Mouse (Mus musculus) bone marrow macrophage, adult 2 months (primary cell): ENCODE measurements around the gene Gm11627. TPM values are rescaled to one million over a fixed set of nuclear protein-coding genes. Genes with fewer than 3 reads are reported as not detected.

Experiments
- H3K27ac ChIP-seq: 2 replicates; pipeline ENCODE4 v1.5.1; 2012; ENCODE audit warnings: low read depth, low read length; ENCODE audit not compliant: insufficient read depth
- H3K4me1 ChIP-seq: 2 replicates; pipeline ENCODE4 v1.6.1; 2012; ENCODE audit warnings: low read length; ENCODE audit not compliant: control insufficient read depth, insufficient read depth
- H3K4me3 ChIP-seq: 2 replicates; pipeline ENCODE4 v1.5.1; 2012; ENCODE audit warnings: mild to moderate bottlenecking, low read length, moderate library complexity; ENCODE audit not compliant: insufficient read depth
- CTCF ChIP-seq: IDR thresholded peaks from 2 replicates; pipeline ENCODE4 v1.5.1; 2012; ENCODE audit warnings: low read depth, mild to moderate bottlenecking, low read length, moderate library complexity
- POLR2A ChIP-seq: IDR thresholded peaks from 2 replicates; pipeline ENCODE4 v1.6.1; 2012; ENCODE audit warnings: mild to moderate bottlenecking, low read depth, low read length, borderline replicate concordance
- polyA plus RNA-seq: library from polyadenylated mRNA; stranded (reverse); fragments of >200 nt; gene quantifications from 2 replicates; pipeline ENCODE4 v1.2.4, GENCODE M21; 2012; ENCODE audit not compliant: missing spikeins, insufficient read depth, insufficient read length

Gm11627 gene
- polyA plus RNA-seq, 1 experiment = not detected

DNA sequence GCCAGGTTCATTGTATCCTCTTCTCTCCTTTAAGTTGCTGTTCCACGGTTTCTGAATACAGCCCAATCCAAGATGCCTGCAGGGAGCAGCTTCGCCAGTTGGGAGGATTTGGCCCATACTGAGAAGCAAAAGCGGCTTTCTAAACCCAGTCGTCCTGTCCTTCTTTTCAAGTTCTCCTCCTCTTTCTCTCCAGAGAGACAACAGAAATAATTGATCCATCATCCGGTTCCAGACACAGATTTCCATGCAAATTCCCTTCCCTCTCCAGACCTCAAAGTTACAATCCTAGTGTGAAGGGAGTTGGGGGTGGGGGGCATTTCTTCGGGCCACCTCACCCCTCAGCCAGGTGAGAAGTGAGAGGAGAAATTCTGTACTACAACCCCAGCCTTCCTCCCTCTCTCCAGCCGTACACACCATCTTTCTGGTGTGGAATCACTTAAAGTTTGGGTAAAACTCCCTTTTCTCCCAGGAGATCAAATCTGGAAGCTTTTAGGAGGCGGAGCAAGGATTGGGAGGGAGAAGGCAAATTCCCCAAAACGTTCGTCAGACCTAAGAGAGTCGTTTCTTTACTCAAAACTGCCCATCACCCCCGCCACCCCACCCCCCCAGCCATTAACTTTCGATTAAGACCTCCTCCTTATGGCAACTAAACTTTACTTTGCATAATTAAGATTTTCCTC, 23.7 kb upstream of the Gm11627 start:
- Histone ChIP-seq H3K4me1 (no peaks in the 10 kb centered on the region), H3K4me3 (peak overlapping the region; percentile 57; the same call in 1 of the 2 replicates), H3K27ac (no peak overlapping the region)
- TF ChIP-seq CTCF (no peak), POLR2A (no peak)

DNA sequence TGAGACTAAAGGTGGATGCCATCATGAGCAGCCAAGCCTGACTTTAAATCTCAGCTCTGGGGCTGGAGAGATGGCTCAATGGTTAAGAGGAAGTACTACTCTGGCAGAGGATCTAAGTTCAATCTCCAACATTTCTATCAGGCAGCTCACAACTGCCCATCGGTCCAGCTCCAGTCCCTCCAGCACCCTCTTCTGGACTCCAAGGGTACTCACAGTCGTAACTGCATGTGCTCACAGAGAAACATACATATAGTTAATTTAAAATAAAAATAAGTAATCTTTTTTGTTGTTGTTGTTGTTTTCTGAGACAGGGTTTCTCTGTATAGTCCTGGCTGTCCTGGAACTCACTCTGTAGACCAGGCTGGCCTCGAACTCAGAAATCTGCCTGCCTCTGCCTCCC, 20.7 kb upstream of the Gm11627 start:
- H3K27ac ChIP-seq = no peak overlapping the region
- TF ChIP-seq POLR2A = no peak
- TF ChIP-seq CTCF = no peak
- H3K4me3 ChIP-seq = no peak overlapping the region
- no peaks in the 10 kb centered on the region for H3K4me1 ChIP-seq

DNA sequence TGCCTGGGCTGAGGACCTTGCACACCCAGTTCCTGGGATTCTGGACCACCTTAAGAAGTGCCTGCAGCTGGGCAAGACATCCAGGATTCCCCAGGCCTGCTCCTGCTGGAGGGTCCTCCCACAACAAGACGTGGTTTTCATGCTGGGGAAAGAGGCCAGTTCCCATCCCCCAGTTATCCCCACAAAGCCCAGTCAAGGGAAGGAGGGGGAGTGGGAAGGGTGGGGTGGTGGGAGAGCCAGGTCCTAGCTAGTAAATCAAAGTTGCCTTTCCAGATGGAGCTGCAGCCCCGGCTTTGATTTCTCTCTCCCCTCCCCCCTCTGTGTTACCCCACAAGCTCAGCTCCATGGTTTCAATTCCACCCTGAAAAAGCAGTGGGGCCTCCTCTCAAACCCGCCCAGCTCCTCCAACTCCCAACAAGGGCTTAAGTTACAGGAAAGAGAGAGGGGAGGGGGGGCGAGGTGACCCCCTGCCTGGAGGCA, 16.1 kb upstream of the Gm11627 start:
- no peak for TF ChIP-seq CTCF
- TF ChIP-seq POLR2A = no peak
- Histone ChIP-seq H3K4me3 (no peak overlapping the region), H3K27ac (no peak overlapping the region), H3K4me1 (no peaks in the 10 kb centered on the region)

DNA sequence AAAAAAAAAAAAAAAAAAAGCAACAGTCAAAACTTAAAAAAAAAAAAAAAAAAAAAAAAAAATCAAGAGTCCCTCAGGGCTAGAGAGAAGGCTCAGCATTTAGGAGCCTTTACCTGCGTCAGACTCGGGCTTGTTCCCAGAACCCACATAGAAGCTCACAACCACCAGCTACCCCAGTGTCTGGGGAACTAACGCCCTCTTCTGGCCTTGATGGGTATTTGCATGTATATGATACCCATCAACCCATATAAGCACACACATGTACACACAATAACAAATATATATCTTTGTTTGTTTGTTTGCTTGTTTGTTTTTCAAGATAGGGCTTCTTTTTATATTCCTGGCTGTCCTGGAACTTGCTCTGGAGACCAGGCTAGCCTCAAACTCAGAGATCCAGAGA, 8.3 kb upstream of the Gm11627 start:
- Histone ChIP-seq H3K27ac (no peak overlapping the region), H3K4me1 (no peaks in the 10 kb centered on the region), H3K4me3 (no peak overlapping the region)
- TF ChIP-seq POLR2A = no peak
- TF ChIP-seq CTCF = no peak

DNA sequence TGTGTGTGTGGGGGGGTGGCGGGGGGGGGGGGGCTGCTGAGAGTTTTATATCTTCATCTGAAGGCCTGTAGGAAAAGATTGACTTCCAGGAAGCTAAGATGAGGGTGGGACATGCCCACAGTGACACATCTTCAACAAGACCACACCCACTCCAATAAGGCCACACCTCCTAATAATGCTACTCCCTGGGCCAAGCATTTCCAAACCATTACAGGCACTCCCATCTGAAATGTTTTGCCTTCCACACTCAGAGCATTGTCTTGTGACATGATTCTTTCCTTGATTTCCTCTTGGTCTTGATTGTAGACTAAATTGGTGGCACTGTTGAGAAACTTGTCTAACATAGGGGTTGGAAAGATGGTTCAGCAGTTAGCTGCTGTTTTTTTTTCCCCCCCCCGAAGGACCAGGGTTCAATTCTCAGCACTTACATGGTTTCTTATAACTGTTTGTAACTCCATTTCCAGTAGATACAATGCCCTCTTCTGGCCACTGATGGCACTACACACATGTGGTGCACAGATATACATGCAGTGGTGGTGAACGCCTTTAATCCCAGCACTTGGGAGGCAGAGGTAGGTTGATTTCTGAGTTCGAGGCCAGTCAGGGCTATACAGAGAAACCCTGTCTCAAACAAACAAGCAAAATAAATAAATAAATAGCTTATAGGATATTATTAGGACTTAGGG, 7.3 kb upstream of the Gm11627 start:
- Histone ChIP-seq H3K27ac (no peak overlapping the region), H3K4me3 (no peak overlapping the region), H3K4me1 (no peaks in the 10 kb centered on the region)
- TF ChIP-seq POLR2A = no peak
- TF ChIP-seq CTCF = no peak

DNA sequence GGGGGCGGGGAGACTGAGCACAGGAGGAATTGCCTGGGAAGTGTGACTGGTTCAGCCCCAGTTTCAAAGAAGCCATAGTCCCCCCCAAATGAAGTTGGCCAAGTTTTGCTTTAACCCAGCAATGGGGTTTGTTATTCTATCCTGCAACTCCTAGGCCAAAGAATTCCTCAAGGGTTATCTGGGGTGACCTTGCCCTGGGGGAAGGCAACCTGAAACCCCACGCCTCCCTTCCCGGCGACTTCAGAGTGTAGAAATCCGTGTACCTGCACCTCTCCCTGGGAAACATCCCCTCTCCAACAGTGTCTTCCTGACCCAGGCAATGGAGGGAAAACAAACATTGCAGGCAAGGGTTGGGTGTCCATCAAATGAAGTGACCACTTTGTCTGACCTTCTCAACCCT, 3.5 kb upstream of the Gm11627 start:
- Histone ChIP-seq H3K27ac (no peak overlapping the region), H3K4me1 (no peaks in the 10 kb centered on the region), H3K4me3 (no peak overlapping the region)
- no peak for TF ChIP-seq POLR2A
- no peak for TF ChIP-seq CTCF

DNA sequence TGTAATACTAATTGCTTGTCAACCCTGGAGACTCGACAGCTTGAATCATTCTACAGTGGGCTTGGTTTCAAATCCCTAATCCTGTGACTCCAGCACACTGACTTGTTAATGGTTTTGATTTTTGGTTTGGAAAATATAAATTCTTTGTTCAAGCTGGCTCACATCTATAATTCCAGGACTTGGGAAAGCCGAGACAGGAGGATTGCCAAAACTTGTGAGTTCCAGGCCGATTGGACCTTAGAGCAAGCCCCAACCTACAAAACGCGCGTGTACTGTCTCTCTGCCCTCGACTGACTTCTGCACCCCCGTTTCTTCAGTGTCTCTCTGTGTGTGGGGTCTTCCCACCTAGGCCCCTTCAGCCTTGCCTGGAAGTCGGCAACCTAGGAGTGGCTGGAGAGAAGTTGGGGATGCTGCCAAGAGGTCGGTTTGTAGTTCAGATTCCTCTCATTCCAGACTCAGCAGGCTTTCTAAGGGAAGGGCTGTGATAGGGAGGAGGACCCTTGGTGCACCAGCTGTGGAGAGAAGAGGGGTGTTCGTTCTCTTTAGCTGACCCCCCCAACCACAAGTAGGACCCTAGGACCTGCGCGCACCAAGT, 2.9 kb upstream of the Gm11627 start:
- no peak overlapping the region for H3K27ac ChIP-seq
- TF ChIP-seq CTCF (no peak), POLR2A (no peak)
- H3K4me1 ChIP-seq = no peaks in the 10 kb centered on the region
- H3K4me3 ChIP-seq = no peak overlapping the region

DNA sequence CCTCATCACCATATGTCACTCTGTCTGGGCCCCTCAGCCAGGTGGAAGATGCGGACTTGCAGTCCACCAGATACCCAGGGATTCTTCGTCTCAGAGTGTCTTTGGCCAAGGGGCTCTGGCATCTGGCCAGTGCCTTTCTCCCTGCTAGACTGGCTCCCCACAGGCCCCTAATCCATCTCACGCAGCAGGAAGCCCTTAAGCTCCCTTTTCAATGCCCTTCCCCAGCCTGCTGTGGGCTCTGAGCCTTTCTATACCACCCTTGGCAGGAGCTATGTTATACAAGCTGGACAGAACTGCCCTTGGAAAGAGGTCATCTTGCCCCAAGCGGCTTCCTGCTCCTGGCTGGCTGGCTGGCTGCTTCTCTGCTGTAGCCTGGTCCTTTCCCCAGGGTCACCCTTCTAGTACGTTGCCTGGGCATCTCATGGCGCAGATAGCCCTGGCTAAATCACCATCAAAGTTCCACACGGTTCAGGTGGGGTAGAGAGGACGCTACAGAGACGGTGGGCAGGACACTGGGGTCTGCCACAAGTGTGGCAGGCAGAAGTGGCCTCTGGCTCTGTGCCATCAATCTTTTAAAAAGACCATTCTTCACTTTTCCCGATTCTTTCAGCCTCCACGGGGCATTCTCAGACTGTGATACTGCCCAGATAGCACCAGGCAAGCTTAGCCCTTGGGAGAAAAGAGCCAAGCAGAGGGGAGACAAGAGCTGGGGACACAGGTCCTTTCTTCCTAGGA, 2.2 kb upstream of the Gm11627 start:
- Histone ChIP-seq H3K4me3 (no peak overlapping the region), H3K4me1 (no peaks in the 10 kb centered on the region), H3K27ac (no peak overlapping the region)
- TF ChIP-seq POLR2A = no peak
- TF ChIP-seq CTCF = no peak

DNA sequence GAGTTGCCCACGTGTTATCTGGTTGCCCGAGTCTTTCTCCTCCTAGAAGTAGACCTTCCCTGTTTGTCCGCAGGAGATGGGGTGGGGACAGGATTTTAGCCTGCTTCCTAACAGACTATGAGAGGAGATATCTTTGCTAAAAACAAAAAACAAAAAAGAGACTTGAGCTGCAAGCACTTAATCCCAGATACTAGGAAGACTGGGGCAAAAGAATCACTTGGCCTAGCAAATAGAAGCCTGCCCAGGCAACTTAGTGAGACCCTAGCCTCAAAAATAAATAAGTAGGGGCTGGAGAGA, 721 bp upstream of the Gm11627 start:
- Histone ChIP-seq H3K4me1 (no peaks in the 10 kb centered on the region), H3K4me3 (no peak overlapping the region), H3K27ac (no peak overlapping the region)
- TF ChIP-seq POLR2A (no peak), CTCF (no peak)
